Mouse (Mus musculus): ENCODE measurements around the gene Zkscan14. TPM values are rescaled to one million over a fixed set of nuclear protein-coding genes. Genes with fewer than 3 reads are reported as not detected.

The Zkscan14 gene
- total and polyA plus RNA-seq, 3 experiments = 6.7 to 7.5 TPM; not detected in 1

- TF ChIP-seq EP300 (IDR thresholded peaks at IDR 0.05; ENCODE audit: low read depth in 1 of 2, low read length in 2 of 2) (no peak), POLR2A (IDR thresholded peaks at IDR 0.05; ENCODE audit: control insufficient read depth in 1 of 2, insufficient read depth in 1 of 2, low read depth in 1 of 2, low read length in 2 of 2, poor library complexity in 1 of 2) (peak; percentile 55 to 82; a peak in 2 of 4 replicates)
Observed at GRCm38 (mm10) chr5:145201321-145201991, at the start of gene Zkscan14 (continued).

GRCm38 (mm10) chr5:145249520-145249919 lies 47.9 kb upstream of the Zkscan14 start:
- Histone ChIP-seq H3K9me3 (replicated peaks; ENCODE audit: insufficient read depth, low read length) (no peaks in the 10 kb centered on the region), H3K27ac (ENCODE audit: control insufficient read depth, low read depth, low read length) (no peak overlapping the region), H3K4me1 (ENCODE audit: control insufficient read depth in 1 of 2, insufficient read depth in 2 of 2, low read length in 2 of 2) (no peaks in the 10 kb centered on the region; a peak in 1 of 4 replicates), H3K9ac (ENCODE audit: control insufficient read depth, low read depth, low read length, poor library complexity, severe bottlenecking) (no peak overlapping the region), H3K4me3 (ENCODE audit: control insufficient read depth in 1 of 2, insufficient read depth in 1 of 2, low read depth in 2 of 2, low read length in 2 of 2) (no peak overlapping the region), H3K79me2 (ENCODE audit: control insufficient read depth, insufficient read depth, low read length, poor library complexity) (no peaks in the 10 kb centered on the region), H3K27me3 (ENCODE audit: control insufficient read depth in 1 of 2, insufficient read depth in 2 of 2, low read length in 2 of 2) (no peaks in the 10 kb centered on the region), H3K36me3 (ENCODE audit: control insufficient read depth in 1 of 2, insufficient read depth in 2 of 2, low read length in 2 of 2) (peaks cover 0 to 28% of the 10 kb centered on the region in 2 experiments; a peak in 2 of 4 replicates)
- no peak for DNase-seq (ENCODE audit: low read depth, low spot score)
- TF ChIP-seq MAFK (IDR thresholded peaks at IDR 0.05; ENCODE audit: borderline replicate concordance, low read depth, low read length) = peak; percentile 61
- no peak for TF ChIP-seq CTCF (IDR thresholded peaks at IDR 0.05 in 2 of 3, conservative IDR thresholded peaks at IDR 0.05 in 1 of 3; ENCODE audit: control insufficient read depth in 1 of 3, insufficient read depth in 1 of 3, low read depth in 2 of 3, low read length in 3 of 3, poor library complexity in 1 of 3, severe bottlenecking in 1 of 3)
- no peak for TF ChIP-seq TAL1 (IDR thresholded peaks at IDR 0.05; ENCODE audit: low read length)
- TF ChIP-seq CHD1 (IDR thresholded peaks at IDR 0.05; ENCODE audit: low read depth, low read length) = no peak
- no peak for TF ChIP-seq TBP (IDR thresholded peaks at IDR 0.05; ENCODE audit: low read depth, low read length)

DNA sequence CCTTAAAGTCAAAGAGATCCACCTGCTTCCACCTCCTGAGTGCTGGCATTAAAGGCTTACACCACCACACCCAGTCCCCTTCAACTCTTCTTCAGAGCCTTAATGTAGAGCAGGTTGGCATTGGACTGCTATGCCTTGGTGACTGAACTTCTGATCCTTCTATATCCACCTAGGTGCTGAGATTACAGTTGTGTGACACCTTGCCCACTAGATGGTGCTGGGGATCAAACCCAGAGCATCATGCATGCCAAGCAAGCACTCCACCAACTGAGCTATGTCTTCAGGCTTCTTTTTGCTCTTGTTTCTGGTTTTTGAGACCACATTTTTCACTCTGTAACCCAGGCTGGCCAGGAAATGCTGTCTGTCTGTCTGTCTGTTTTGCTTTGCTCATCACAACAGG lies 33.0 kb upstream of the Zkscan14 start:
- Histone ChIP-seq H3K36me3 (ENCODE audit: control insufficient read depth in 1 of 2, insufficient read depth in 2 of 2, low read length in 2 of 2) (peaks cover 20 to 37% of the 10 kb centered on the region in 2 experiments), H3K9me3 (replicated peaks; ENCODE audit: insufficient read depth, low read length) (no peaks in the 10 kb centered on the region), H3K27me3 (ENCODE audit: control insufficient read depth in 1 of 2, insufficient read depth in 2 of 2, low read length in 2 of 2) (no peaks in the 10 kb centered on the region), H3K4me3 (ENCODE audit: control insufficient read depth in 1 of 2, insufficient read depth in 1 of 2, low read depth in 2 of 2, low read length in 2 of 2) (no peak overlapping the region), H3K79me2 (ENCODE audit: control insufficient read depth, insufficient read depth, low read length, poor library complexity) (peaks cover 43% of the 10 kb centered on the region), H3K27ac (ENCODE audit: control insufficient read depth, low read depth, low read length) (no peak overlapping the region), H3K9ac (ENCODE audit: control insufficient read depth, low read depth, low read length, poor library complexity, severe bottlenecking) (no peak overlapping the region), H3K4me1 (ENCODE audit: control insufficient read depth in 1 of 2, insufficient read depth in 2 of 2, low read length in 2 of 2) (peaks cover 7 to 11% of the 10 kb centered on the region in 2 experiments)
- TF ChIP-seq CTCF (IDR thresholded peaks at IDR 0.05 in 2 of 3, conservative IDR thresholded peaks at IDR 0.05 in 1 of 3; ENCODE audit: control insufficient read depth in 1 of 3, insufficient read depth in 1 of 3, low read depth in 2 of 3, low read length in 3 of 3, poor library complexity in 1 of 3, severe bottlenecking in 1 of 3) = peak; percentile 46 to 66 (median 49)
- TF ChIP-seq NRF1 (IDR thresholded peaks at IDR 0.05; ENCODE audit: insufficient read depth, low read depth, low read length, poor library complexity, severe bottlenecking) = no peak
- TF ChIP-seq RAD21 (IDR thresholded peaks at IDR 0.05; ENCODE audit: low read depth, low read length) = peak; percentile 51
- peak; percentile 51 for TF ChIP-seq SMC3 (IDR thresholded peaks at IDR 0.05; ENCODE audit: low read depth, low read length)
- peak; percentile 69 for DNase-seq (ENCODE audit: low read depth, low spot score)

DNA sequence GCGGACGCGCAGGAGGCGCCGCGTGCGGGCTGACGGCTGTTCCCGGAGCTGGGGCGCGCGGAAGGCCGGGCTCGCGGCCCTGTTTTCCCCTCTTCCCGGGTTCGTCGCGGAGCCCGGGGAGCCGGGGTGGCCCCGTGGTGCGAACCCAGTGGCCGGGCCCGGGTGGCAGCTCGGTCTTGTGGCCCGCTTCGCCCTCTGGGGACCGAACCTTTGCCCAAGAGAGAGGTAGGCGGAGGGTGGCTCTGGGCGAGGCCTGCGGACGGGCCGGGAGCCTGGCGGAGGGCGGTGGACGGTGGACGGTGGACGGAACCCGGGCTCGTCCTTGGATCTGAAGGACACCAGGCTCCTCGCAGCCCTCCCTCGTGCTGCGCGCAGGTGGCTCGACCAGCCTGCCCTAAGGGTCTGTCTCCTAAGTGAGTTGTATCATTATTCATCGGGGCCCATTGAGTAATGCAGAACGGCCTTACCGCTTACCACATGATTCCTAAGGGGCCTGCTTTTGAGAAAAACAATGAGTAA lies 30.3 kb upstream of the Zkscan14 start:
- no peaks in the 10 kb centered on the region for H3K9me3 ChIP-seq (replicated peaks; ENCODE audit: insufficient read depth, low read length)
- peak; percentile 57 for DNase-seq (ENCODE audit: low read depth, low spot score)

More for the DNA sequence above, 30.3 kb upstream of the Zkscan14 start:
- H3K9ac ChIP-seq (ENCODE audit: control insufficient read depth, low read depth, low read length, poor library complexity, severe bottlenecking) = peak overlapping the region; percentile 90
- peak overlapping the region; percentile 73 to 78 for H3K4me3 ChIP-seq (ENCODE audit: control insufficient read depth in 1 of 2, insufficient read depth in 1 of 2, low read depth in 2 of 2, low read length in 2 of 2)
- peaks cover 16 to 27% of the 10 kb centered on the region in 2 experiments for H3K36me3 ChIP-seq (ENCODE audit: control insufficient read depth in 1 of 2, insufficient read depth in 2 of 2, low read length in 2 of 2)
- H3K4me1 ChIP-seq (ENCODE audit: control insufficient read depth in 1 of 2, insufficient read depth in 2 of 2, low read length in 2 of 2) = peaks cover 9 to 17% of the 10 kb centered on the region in 2 experiments
- H3K27me3 ChIP-seq (ENCODE audit: control insufficient read depth in 1 of 2, insufficient read depth in 2 of 2, low read length in 2 of 2) = no peaks in the 10 kb centered on the region
- H3K79me2 ChIP-seq (ENCODE audit: control insufficient read depth, insufficient read depth, low read length, poor library complexity) = peaks cover 37% of the 10 kb centered on the region
- H3K27ac ChIP-seq (ENCODE audit: control insufficient read depth, low read depth, low read length) = peak overlapping the region; percentile 53
- TF ChIP-seq MAX (IDR thresholded peaks at IDR 0.05; ENCODE audit: low read length) (0 out of 2 replicates have a peak, but pooled peaks have one; percentile 22), MEF2A (IDR thresholded peaks at IDR 0.05; ENCODE audit: extremely low read depth, insufficient replicate concordance, low read depth, low read length, poor library complexity, severe bottlenecking) (no peak), MXI1 (IDR thresholded peaks at IDR 0.05; ENCODE audit: low read depth, low read length) (peak; percentile 44; the same call in 1 of the 2 replicates), UBTF (IDR thresholded peaks at IDR 0.05; ENCODE audit: borderline replicate concordance, insufficient read depth, low read depth, low read length) (0 out of 2 replicates have a peak, but pooled peaks have one; percentile 84), USF1 (IDR thresholded peaks at IDR 0.05; ENCODE audit: low read depth, low read length) (no peak)

All from MEL (cell line).